Mouse (Mus musculus) cerebellum, adult 2 months (tissue): ENCODE data around the gene Hdac7. TPM values are rescaled to one million over a fixed set of nuclear protein-coding genes. Genes with fewer than 3 reads are reported as not detected.

ENCODE experiments used
- DNase-seq, 2 experiments: peaks; one replicate each; pipeline ENCODE4 v3.0.0; 2021
- H3K27ac ChIP-seq: fragments of 200-500 bp; 2 replicates; pipeline ENCODE4 v1.5.1; 2012; ENCODE audit warnings: low read length, control low read depth, inconsistent platforms; ENCODE audit not compliant: insufficient read depth
- H3K27me3 ChIP-seq: fragments of 200-500 bp; 2 replicates; pipeline ENCODE4 v1.6.1; 2012; ENCODE audit warnings: inconsistent platforms, mild to moderate bottlenecking, low read length, moderate library complexity; ENCODE audit not compliant: control insufficient read depth, insufficient read depth
- H3K4me1 ChIP-seq: fragments of 200-500 bp; 2 replicates; pipeline ENCODE4 v1.6.1; 2011; ENCODE audit warnings: low read length; ENCODE audit not compliant: control insufficient read depth, insufficient read depth
- H3K4me3 ChIP-seq: fragments of 200-500 bp; replicated peaks from 2 replicates; pipeline ENCODE3; 2011; ENCODE audit warnings: mild to moderate bottlenecking, low read depth, low read length, control low read depth; ENCODE audit not compliant: insufficient read depth
- CTCF ChIP-seq: fragments of 200-500 bp; IDR thresholded peaks from 2 replicates; pipeline ENCODE4 v1.5.1; 2011; ENCODE audit warnings: low read depth, mild to moderate bottlenecking, control low read depth, low read length, moderate library complexity, borderline replicate concordance; ENCODE audit not compliant: insufficient read depth
- POLR2A ChIP-seq: fragments of 200-500 bp; IDR thresholded peaks from 2 replicates; pipeline ENCODE4 v1.6.1; 2011; ENCODE audit warnings: low read length, control low read depth, borderline replicate concordance; ENCODE audit not compliant: insufficient read depth
- WGBS: fragments of 180-500 bp; shearing (Covaris S2); methylation state at CpG from one replicate; pipeline ENCODE4 v1.1.7; 2018; 5-methylcytosine and 5-hydroxymethylcytosine counted together
- polyA plus RNA-seq: library from polyadenylated mRNA; depleted of rRNA; stranded (reverse); fragments of >200 nt; gene quantifications from 2 replicates; pipeline ENCODE4 v1.2.3, GENCODE M21; 2012

Gene Hdac7
- polyA plus RNA-seq, 1 experiment = 40.9 TPM

DNA sequence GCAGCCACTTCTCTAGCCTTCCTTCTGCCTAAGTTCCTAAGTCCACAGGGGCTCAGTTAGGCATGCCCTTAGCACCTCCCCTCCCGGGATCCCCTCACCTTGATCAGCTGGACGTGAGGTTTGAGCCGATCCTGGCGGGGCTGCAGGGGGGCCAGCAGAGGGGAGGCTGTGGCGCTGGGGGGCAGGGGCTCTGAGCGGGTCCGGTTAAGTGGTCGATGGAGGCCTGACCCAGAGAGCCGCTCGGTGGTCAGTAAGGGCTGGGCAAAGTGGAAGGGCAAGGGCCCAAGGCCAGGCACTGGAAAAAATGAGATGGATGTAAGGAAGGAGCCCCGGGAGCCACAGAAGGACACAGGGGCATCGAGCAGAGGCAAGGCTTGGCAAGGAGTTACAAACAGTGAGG, 36.4 kb downstream of the Hdac7 start:
- WGBS = 84% methylated on average over 12 of the region's 12 CpGs
- TF ChIP-seq POLR2A = no peak
- no peak for TF ChIP-seq CTCF
- no peak overlapping the region for H3K4me3 ChIP-seq
- peaks cover 31% of the 10 kb centered on the region for H3K4me1 ChIP-seq
- DNase-seq = no peak
- no peaks in the 10 kb centered on the region for H3K27me3 ChIP-seq
- no peak overlapping the region for H3K27ac ChIP-seq

DNA sequence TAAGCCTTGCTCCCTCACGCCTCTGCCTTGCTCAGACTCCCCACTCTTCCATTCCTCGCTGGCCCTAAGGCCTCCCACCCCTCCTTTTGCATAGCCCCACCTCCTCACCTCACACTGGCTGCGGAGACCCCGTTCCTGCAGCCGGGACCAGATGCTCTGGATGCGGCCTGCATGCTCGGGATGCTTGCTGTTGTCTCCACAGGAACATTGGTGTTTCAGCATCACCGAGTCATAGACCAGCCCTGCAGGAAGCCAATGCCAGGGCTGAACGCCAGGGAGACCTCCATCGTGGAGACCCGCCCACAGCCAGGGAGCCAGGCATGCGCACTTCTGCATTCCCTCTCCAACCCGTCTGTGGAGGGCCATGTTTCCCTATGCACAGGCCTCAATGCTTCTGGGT, 41.7 kb downstream of the Hdac7 start:
- Histone ChIP-seq H3K27ac (no peak overlapping the region), H3K4me3 (no peak overlapping the region), H3K27me3 (no peaks in the 10 kb centered on the region), H3K4me1 (peaks cover 11% of the 10 kb centered on the region)
- no peak for TF ChIP-seq CTCF
- no peak for TF ChIP-seq POLR2A
- DNase-seq = no peak
- WGBS = 51% methylated on average over 13 of the region's 13 CpGs

DNA sequence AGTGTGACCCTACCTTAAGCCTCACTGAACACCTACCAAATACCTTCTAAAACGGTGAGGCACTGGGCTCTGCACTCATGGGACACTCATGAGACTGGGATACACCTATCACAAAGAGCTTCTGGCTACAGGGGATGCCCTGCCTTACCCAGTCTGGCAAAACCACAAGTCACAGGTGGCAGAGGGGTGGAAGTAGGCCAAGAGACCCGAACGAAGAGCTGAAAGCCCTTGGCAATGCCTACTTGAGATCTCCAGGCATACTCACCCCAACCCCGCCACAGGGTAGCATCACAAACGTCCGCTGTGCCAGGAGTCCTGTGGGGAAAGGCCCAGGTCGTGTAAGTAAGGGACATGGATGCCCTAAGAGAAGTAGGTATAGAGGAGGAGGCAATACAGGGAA, 42.5 kb downstream of the Hdac7 start:
- 27% methylated on average over 7 of the region's 7 CpGs for WGBS
- no peak overlapping the region for H3K27ac ChIP-seq
- H3K4me1 ChIP-seq = peaks cover 11% of the 10 kb centered on the region
- no peaks in the 10 kb centered on the region for H3K27me3 ChIP-seq
- DNase-seq = no peak
- H3K4me3 ChIP-seq = no peak overlapping the region
- TF ChIP-seq POLR2A (no peak), CTCF (no peak)

DNA sequence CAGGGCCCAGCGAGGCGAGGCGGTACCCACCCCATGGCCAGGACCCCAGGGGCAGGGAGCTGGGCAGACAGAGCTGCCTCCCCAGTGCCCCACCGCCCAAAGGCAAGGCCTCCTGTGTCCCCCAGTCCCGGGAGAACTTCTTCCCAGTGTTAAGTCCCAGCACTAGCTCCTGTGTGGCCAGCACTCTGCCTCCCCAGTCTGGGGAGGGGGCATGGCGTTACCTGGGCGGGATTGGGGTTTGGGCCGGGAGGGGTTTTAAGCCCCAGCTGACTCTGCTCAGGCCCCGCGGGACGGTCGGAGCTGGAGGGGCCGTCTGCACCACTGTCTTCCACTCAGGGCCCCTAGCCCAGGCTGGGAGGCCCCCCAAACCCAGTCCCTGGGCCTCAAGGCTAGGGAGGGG, 43.4 kb downstream of the Hdac7 start:
- no peak overlapping the region for H3K4me3 ChIP-seq
- no peak for TF ChIP-seq POLR2A
- TF ChIP-seq CTCF = no peak
- 85% methylated on average over 13 of the region's 13 CpGs for WGBS
- H3K27ac ChIP-seq = no peak overlapping the region
- no peak for DNase-seq
- H3K27me3 ChIP-seq = no peaks in the 10 kb centered on the region
- peaks cover 11% of the 10 kb centered on the region for H3K4me1 ChIP-seq

DNA sequence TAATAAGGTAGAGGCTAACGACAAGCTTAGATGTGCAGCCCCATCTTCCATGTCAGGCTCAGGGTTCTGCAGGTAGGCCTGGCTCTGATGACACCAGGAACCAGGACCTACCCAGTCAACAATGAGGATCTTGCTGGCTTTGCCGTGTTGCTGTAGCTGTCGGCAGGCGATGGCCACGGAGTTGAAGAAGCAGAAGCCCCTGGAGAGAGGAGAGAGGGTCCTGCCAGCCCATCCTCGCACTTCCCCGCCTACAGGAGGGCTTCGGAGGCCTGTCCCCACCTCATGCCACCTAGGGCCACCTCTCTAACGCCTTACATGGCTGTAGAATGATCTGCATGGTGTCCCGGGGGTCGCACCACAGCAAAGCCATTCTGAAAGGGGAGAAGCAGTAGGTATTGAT, 44.9 kb downstream of the Hdac7 start:
- DNase-seq = no peak
- no peak overlapping the region for H3K4me3 ChIP-seq
- no peaks in the 10 kb centered on the region for H3K27me3 ChIP-seq
- H3K4me1 ChIP-seq = peaks cover 11% of the 10 kb centered on the region
- H3K27ac ChIP-seq = no peak overlapping the region
- WGBS = 81% methylated on average over 11 of the region's 11 CpGs
- no peak for TF ChIP-seq CTCF
- no peak for TF ChIP-seq POLR2A

DNA sequence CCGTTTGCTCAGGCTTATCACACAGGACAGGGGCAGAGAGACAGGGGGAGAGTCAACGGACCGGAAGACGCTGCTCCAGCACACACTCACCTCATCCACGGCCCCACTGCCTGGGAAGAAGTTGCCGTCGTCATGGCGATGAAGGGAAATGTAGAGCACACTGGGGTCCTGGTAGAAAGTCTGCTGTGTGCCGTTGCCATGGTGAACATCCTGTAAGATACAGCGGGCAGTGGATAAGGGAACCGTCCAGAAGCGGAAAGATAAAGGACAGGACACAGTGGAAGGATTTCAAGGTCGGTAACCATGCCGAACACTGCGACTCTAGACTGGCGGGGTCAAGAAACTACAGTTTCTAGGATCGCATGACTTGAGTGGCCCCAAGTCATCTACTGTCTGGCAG, 46.2 kb downstream of the Hdac7 start:
- TF ChIP-seq CTCF (no peak), POLR2A (no peak)
- 53% methylated on average over 17 of the region's 17 CpGs for WGBS
- peaks cover 11% of the 10 kb centered on the region for H3K4me1 ChIP-seq
- H3K4me3 ChIP-seq = no peak overlapping the region
- no peak overlapping the region for H3K27ac ChIP-seq
- no peak for DNase-seq
- H3K27me3 ChIP-seq = no peaks in the 10 kb centered on the region

DNA sequence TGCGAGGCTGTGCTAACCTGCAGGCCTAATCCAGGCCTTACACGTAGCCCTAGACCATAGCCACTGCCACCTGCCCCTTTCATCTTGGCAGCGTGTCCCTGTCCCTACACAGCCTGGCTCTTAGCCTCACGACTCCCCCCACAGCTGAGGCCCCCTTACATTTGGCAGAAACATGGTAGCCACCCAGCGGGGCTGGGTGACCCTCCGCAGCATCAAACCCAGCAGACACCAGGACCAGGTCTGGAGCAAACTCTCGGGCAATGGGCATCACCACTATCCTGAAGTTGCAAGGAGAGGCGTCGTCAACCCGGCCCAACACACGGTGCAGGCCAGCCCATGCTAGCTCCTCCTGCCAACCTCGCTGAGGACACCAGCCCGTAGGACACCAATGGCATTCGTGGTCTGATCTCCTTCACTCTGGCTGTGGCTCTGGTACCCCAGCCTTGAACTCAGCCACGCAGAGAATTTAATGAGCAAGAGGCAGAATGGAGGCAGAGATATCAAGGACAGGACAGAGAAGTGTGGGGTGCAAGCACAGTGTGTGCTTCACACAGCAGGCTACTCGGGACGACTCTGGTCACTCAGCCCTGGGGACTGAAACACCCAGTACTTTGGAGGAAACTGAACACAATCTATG, 47.5 kb downstream of the Hdac7 start:
- 63% methylated on average over 17 of the region's 17 CpGs for WGBS
- no peak for TF ChIP-seq POLR2A
- TF ChIP-seq CTCF = no peak
- peaks cover 2% of the 10 kb centered on the region for H3K4me1 ChIP-seq
- no peak for DNase-seq
- H3K27ac ChIP-seq = no peak overlapping the region
- H3K27me3 ChIP-seq = no peaks in the 10 kb centered on the region
- no peak overlapping the region for H3K4me3 ChIP-seq

DNA sequence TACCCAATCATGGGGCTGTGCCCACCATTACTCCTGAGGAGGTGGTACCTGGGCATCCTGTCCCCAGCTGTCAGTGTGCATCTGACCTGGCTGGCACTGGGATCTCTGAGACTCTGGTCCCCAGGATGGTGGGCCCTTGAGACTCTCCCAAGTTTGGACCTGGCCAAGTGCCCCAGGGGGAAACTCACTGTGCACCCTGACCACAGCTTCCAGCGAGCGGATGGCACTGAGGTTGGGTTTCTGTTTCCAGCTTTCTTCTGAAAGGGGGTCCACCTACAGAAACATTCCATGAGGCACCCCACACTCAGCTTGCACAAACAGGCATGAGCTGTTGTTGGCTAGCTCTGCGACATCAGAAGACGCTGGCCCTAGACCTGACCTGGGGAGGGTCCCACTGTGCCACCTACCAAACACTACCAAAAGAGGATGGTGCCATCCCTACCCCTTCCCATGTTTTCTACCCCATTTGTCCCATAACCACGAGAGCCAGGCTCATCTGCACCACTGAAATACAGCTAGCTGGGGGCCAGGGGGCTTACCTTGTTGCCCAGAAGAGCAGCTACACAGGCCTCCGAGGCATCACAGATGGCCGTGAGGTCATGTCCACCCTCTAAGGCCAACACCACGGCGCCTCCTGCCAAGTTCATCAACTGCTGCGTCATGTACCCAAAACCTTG, 48.6 kb downstream of the Hdac7 start:
- TF ChIP-seq POLR2A (no peak), CTCF (no peak)
- no peak for DNase-seq
- WGBS = 74% methylated on average over 10 of the region's 10 CpGs
- no peaks in the 10 kb centered on the region for H3K27me3 ChIP-seq
- H3K27ac ChIP-seq = no peak overlapping the region
- peaks cover 5% of the 10 kb centered on the region; the same call in 1 of the 2 replicates for H3K4me1 ChIP-seq
- no peak overlapping the region for H3K4me3 ChIP-seq
